Mouse (Mus musculus) small intestine, adult 2 months (tissue): ENCODE data around the gene Olfr862.

Experiments
- CTCF ChIP-seq: fragments of 200-500 bp; IDR thresholded peaks from 2 replicates; pipeline ENCODE4 v1.5.1; 2012; ENCODE audit warnings: low read depth, mild to moderate bottlenecking, control low read depth, inconsistent platforms, low read length, moderate library complexity, mixed read lengths; ENCODE audit not compliant: insufficient replicate concordance, insufficient read length; ENCODE audit errors: extremely low read depth
- POLR2A ChIP-seq: fragments of 200-500 bp; IDR thresholded peaks from 2 replicates; pipeline ENCODE4 v1.6.1; 2012; ENCODE audit warnings: low read depth, mild to moderate bottlenecking, control low read depth, inconsistent platforms, low read length, moderate library complexity

- TF ChIP-seq CTCF: no peak
- TF ChIP-seq POLR2A: no peak
Observed at GRCm38 (mm10) chr9:19887904-19888303, at the start of gene Olfr862.
